28 mouse cellular contexts compared by ENCODE assay signal in the genomic region with DNA sequence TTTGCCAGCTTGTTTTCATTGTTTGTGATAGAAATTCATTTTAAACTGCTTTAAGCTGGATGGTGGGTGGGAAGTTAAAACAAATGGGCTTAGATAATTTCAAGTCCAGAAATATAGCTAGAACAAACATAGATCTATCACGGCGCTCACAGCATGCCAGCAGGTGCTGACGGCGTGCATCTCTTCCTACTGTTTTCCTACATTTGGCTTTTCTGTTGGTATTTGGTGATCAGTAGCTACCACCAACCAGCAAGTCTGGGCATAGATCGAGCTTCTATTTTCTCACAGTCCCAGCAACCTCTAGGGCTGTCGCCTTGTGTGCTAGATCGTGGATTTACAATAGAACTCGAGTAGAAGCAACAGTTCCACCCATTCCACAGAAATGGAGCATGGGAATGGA.
DNase-seq lines count a peak whose midpoint lies in the region; ATAC-seq and TF ChIP-seq lines count a peak whose summit lies in the region.
"Had no signal": no experiment of that assay in that cellular context is flagged by ENCODE, and none has a peak within 500 bp of the region (broad histone marks: within the 10 kb centered on the region; RNA-seq: fewer than 3 reads in every experiment).

No protein-coding gene starts in this region.

- peak overlapping the region; percentile 86 for H3K27ac ChIP-seq in layer of hippocampus, adult 2 months
- H3K27ac ChIP-seq: embryonic facial prominence, embryonic 10.5 days; embryonic facial prominence, embryonic 15.5 days; forebrain, embryonic 12.5 days; gastrocnemius, adult 2 months; heart, adult 2 months; hindbrain, embryonic 14.5 days; limb, embryonic 13.5 days; lung, embryonic 15.5 days; midbrain, embryonic 12.5 days; neural tube, embryonic 12.5 days had no signal

- no peak overlapping the region for H3K4me3 ChIP-seq in layer of hippocampus, adult 2 months
- H3K4me3 ChIP-seq: embryonic facial prominence, embryonic 10.5 days; embryonic facial prominence, embryonic 15.5 days; forebrain, embryonic 12.5 days; gastrocnemius, adult 2 months; heart, adult 2 months; heart, embryonic 12.5 days; limb, embryonic 13.5 days; lung, embryonic 15.5 days; megakaryocyte, embryonic 14.5 days; midbrain, embryonic 12.5 days; myocyte; neural tube, embryonic 12.5 days had no signal

- no peak for DNase-seq in frontal cortex, postnatal 10 days (ENCODE audit: low spot score in 2 of 2)
- peak in 1 of 2 experiments; percentile 27 for DNase-seq in layer of hippocampus, adult 2 months (ENCODE audit: low spot score in 2 of 2)
- no peak for DNase-seq in layer of hippocampus, postnatal 14 days (ENCODE audit: low spot score in 2 of 2)
- DNase-seq in right cerebral cortex, postnatal 36 days (ENCODE audit: low spot score in 2 of 2) = peak; percentile 18
- DNase-seq in right cerebral cortex, postnatal 4 days = no peak
- DNase-seq in lung, postnatal 36 days = no peak
- DNase-seq: adrenal gland, adult 8-10 months; cerebellum, adult 8-10 months; cerebellum, postnatal 25 days; gastrocnemius, adult 2 months; gastrocnemius, postnatal 36 days; heart, adult 2 months; kidney, adult 9 months; kidney, postnatal 10 days; lung, postnatal 4 days had no signal

- TF ChIP-seq CTCF in layer of hippocampus, adult 2 months (conservative IDR thresholded peaks at IDR 0.05) = no peak

- ATAC-seq in frontal cortex, adult (ENCODE audit: low TSS enrichment) = peak; percentile 38; the same call in 1 of the 2 replicates
- ATAC-seq: intestine, postnatal 0 days had no signal

Comparison
In these comparisons a context has a peak if more than half of its experiments do, and no peak if none do; other contexts are left out.
1. DNase-seq: peak in right cerebral cortex, postnatal 36 days (2 of 2); none in frontal cortex, postnatal 10 days (0 of 2), layer of hippocampus, postnatal 14 days (0 of 2), right cerebral cortex, postnatal 4 days (single experiment) and lung, postnatal 36 days (single experiment).